Mouse (Mus musculus) testis, postnatal 14 days (tissue): ENCODE data around the gene Phex.

ENCODE experiments used
- DNase-seq: peaks from one replicate; pipeline ENCODE4 v3.0.0; 2021; ENCODE audit warnings: low spot score

The Phex gene

GRCm38 (mm10) chrX:157307411-157307810, 107.7 kb downstream of the Phex start:
- no peak for DNase-seq

GRCm38 (mm10) chrX:157306796-157307405, 108.2 kb downstream of the Phex start:
- no peak for DNase-seq

GRCm38 (mm10) chrX:157305852-157306232, 109.3 kb downstream of the Phex start:
- DNase-seq = peak; percentile 3

DNA sequence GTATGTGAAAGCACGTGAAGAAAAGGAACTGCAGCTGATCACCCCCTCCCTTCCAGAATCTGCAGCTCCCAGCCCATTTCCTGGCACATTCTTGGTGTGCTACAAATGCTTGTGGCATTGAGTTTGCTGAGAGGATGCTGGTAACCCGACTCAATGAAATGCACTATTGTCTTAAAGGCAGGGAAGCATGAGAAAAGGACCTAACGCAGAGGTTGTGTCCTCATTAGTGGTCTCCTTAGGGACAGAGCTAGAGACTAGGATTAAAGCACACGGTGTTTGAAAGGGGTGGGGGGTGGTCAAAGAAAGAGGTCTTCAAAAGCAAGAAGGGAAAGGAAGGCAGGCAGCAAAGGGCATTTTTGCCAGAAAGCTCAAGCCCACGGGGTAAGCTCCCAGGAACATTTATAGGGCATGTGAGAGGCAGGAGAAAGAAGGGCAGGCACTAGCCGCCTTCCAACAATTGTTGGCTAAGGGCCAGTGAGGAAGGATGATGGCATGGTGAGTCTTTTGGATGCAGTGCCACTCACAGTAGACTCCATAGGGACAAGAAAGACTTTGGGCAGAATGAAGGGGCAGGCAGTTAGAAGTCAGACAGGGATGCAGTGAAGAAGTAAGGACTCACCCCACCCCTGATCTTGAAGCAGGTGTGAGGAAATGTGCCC, 109.8 kb downstream of the Phex start:
- no peak for DNase-seq

DNA sequence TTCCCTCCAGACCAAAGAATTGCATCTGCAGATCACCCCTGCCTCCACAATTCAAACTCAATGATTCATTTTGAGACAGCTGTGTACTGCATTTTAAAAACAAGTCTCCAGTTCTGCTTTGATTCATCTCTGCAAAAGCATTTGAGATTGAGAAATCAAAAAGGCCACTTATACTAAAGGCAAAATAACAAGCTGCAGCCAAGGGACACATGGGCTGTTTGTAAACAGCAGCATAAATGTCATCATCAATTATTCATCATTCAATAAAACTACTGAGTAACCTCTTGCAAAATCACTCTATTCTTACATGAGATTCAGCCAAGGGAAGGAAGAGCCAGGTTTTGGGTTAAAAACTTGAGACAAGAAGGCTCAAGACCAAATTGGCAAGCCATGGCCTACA, 122.7 kb downstream of the Phex start:
- DNase-seq = no peak

DNA sequence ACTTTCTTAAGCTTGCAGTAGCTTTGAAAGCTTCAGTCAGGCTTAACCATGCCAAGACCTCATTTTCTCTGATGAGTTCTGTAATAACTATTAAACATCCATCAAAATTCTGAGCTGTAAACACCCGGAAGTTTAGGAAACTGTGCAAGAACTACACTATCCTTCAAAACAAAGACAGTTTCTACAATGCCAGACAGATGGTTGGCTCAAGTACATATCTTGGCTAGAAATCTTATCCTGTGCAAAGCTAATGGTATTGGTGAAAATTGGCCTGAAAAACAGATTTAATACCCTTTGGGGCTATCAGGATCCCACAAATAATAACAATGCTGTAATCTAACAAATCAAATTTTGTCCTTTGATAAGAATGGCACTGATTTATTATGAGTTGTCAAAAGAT, 138.5 kb downstream of the Phex start:
- DNase-seq = no peak

DNA sequence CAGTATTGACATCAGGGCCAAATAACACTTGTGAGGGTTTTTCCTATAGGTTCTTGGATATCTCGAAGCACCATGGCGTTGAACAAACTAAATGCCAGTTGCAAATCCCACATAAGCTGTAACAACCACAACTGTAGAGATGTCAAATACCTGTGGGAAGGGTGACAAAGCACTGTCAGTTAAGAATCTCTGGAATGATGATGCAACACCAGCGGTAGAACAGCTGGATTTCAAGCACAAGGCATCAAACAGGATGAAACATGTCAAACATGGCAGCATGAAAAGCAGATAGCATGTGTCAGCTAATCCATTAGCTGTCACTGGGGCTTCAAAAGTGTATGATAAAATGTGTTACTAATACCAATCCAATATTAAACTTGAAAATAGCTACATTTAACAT, 141.8 kb downstream of the Phex start:
- no peak for DNase-seq

DNA sequence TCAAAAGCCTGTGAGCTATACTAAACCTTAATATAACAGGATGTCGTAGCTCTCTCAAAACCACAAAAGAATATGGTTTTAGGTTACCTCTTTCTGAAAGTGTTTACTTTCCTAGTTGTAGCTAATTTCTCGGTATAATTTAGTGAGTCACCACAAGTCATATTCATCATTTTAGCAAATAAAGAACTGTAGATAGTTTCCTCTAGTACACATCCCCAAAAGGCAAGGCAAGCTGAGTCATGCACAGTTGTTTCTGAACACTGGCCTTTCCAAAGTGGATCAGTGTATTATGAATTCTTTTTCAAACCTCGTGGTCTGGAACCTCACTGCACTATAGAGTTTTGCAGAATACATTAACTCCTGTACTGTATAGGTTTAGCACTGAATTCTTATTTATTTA, 143.5 kb downstream of the Phex start:
- DNase-seq = no peak

DNA sequence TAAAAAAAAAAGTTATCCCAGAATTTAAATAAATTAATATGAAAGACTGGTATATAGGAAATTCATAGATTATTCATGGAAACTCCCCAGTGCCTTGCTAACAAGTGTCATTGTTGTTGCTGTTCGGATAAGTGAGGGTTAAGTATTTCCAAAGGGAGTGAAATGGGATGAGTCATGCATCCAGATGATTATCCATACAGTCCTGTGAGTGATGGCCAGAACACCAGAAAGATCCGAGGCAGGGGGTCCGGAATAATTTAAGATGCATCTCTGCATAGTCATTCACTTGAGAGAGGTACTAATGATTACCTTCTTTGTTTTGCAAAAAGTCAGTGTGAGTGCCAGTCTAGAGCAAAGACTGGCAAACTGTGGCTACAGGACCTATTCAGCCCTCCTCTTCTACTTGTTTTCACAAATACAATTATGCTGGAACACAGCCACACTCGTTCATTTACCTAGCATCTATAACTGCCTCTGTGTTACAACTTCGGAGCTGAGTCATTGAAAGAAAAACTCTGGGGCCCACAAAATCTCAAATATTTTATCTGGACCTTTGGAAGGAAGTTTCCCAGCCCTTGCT, 145.3 kb downstream of the Phex start:
- DNase-seq = no peak

GRCm38 (mm10) chrX:157268141-157268540, 147.0 kb downstream of the Phex start:
- no peak for DNase-seq

DNA sequence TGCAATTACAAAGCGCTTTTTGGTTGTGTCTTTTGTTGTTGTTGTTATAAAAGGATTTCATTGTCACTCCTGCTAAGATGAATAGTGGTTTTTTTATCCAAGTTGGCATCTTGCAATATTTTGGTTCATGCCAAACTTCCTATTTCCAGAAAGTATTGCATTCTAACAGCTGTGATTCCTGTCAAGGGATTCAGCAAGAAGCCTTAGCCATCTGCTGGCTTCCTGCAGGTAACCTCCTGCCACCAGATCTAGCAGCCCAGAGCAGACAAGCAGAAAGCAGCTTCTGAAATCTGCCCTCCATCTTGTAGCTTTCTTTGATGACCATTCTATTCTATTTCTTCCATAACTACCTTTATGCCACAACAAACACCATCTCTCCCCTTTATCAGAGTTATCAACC, 212.4 kb downstream of the Phex start:
- no peak for DNase-seq

- no peak for DNase-seq
Measured at GRCm38 (mm10) chrX:157184167-157184566, 230.9 kb downstream of the Phex start.

GRCm38 (mm10) chrX:157180845-157181244, 234.3 kb downstream of the Phex start:
- no peak for DNase-seq

- no peak for DNase-seq
Measured at GRCm38 (mm10) chrX:157164142-157164541, 251.0 kb downstream of the Phex start.

DNA sequence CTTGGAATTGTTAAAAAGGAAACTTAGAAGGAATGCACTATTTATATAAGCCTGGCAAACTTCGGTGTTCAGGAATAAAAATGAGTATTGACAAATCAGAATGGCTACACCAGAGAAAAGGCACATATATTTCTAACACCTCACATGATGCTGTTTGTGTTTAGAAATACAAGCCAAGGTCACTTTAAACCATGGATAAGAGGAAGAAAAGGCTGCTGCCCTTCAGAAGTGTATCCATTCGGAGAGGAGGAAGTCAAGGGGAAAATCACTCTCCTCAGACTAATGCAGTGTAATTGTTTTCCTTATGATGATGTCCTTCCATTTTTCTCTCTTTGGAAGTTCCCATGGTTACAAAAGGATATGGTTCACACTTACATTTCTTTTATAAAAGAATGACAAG, 251.7 kb downstream of the Phex start:
- no peak for DNase-seq

DNA sequence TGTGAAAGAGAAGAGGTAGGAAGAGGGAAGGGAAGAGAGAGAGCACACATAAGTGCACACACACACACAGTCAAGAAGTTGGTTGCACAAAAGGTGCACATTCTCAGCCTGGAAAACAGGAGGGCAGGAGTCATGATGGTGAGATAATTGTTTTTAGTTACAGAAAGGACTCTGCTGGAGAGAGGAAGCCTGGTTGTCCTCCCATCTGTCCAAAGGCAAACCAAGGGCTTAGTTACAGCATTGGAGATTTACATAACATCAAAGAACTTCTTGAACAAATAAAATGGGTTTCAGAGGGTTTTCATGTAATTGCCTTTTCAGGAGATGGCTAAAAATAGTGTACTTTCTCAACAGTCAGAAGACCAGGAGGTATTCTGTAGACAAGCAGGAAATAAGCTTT, 270.4 kb downstream of the Phex start:
- no peak for DNase-seq

DNA sequence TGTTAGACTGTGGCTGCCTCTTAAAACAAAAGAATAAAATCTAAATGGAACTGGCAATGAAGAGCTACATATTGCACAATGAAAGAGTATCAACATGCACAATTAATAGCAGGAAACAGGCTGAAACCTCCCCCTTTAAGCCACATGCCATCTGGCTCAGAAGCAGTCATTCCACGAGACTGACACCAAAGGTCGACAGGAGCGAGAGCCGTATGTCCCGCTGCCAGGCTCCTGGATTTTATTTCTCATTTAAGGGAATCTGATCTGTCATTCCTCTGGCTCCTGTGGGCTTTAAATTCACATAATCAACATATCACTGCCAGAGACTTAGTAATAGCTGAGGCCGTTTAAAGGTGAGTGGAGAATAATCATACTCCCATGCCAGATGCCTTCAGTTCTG, 275.5 kb downstream of the Phex start:
- no peak for DNase-seq
